Mouse (Mus musculus): Measurements from ENCODE around the gene Tubb3.

Tubb3 gene

DNA sequence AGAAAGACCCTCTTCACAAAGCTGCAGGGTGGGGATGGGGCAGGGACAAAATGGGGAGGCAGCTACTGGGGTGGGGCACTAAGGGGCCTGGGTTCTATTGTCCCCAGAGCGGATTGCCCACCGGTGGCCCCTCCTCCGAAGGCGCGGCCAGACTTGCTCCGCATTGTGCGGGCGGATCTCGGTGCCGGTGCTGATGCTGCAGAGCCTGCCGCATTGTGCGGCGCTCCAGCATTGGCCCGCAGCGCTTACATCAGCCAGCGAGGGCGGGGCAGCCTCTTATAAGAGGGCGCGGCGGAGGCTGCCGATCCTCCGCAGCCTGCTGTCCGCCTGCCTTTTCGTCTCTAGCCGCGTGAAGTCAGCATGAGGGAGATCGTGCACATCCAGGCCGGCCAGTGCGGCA lies at the start of gene Tubb3:
Gene Tubb3 (plus strand): TSS at position 179 of the 400 bp plus-strand sequence.
- peak; percentile 71 for DNase-seq (ENCODE audit: low read depth, low spot score)

DNA sequence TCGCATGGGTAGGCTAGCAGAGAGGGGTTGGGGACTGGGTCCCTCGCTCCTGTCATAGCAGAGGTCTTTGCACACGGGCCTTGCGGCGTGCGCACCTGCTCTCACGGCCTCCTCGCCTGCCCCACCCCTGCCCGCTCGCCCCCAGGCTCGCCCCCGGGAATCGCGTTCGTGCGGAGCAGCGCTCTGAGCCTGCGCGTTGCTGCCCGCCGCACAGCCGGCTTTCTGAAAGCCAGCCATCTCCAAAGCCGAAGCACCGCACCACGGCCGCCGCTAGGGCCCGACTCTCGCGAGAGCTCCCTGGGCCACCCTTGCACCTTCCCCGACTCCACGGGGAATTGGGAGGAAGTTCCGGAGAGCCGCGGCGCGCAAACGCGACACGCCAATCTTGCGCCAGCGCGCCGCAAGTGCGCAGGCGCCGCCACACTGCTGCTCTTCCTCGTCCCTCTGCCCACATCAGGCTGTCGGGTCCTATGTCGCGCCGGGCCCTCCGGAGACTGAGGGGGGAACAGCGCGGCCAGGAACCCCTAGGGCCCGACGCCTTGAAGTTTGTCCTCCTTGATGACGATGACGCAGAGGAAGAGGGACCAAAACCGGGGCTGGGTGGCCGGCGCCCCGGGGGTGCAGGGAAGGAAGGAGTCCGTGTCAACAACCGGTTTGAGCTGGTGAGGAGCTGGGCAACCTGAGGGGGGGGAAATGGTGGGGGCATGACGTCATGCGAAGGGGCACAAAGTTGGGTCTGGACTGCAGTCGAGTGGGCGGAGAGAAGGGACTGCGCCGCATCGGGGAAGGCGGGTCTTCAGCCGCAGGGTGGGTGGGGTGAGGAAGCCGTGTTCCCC lies 37.6 kb upstream of the Tubb3 start, which contains the start of gene Tcf25:
Gene Tcf25 (plus strand): TSS at position 351 of the 836 bp plus-strand sequence.
- DNase-seq (ENCODE audit: low read depth, low spot score) = peak; percentile 95

DNA sequence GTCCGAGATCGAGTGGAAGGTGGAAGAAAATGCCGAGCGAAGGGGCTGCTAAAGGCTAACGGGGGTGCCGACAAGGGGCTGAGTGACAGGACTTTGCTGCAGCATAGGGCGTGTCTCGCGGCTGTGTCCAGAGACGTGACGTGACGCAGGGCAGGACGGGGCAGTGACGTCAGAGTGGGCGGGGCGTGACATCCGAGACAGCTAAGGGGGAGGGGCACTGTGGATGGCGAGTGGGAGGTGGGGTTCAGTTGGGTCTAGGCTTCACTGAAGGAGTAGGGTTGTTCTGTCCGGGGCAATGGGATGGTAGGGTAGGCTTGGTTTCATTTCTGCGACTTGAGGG lies 37.0 kb upstream of the Tubb3 start:
- peak; percentile 89 for DNase-seq (ENCODE audit: low read depth, low spot score)

DNA sequence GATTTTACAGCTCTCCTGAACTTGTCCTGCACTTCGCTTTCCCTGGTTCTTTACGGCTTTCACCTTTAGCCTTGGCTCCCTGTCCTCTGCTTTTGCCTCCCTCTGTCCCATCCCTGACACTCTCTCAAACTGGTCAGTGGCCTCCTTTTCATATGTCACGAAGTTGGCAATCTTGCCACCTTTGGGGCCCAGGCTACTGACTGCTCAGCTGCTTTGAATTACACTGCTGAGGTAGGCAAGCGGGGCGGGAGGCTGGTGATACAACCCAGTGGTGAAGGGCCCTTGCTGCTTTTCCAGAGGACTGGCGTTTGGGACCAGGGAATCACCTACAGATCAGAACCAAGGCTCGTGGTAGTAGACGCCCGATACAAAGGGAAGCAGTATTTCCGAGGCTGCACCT lies 35.5 kb upstream of the Tubb3 start:
- no peak for DNase-seq (ENCODE audit: low read depth, low spot score)

DNA sequence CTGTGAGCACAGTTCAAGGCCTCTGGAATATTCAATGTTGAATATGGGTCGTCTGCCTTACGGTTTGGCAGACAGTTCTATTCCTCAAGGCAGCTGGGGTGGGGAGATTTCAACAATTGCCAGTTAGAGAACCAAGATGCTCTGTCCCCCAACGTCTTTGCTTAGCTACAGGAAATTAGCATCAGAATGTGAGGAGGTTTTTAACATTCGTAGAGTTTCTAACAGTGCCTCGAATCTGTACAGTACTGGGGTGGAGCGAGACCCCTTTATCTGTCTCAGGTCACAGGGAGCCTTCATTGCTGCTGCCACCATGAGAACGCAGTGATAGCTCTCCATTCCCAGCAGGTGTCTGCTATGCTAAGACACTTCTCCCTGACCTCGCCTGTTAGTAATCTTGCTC lies 35.1 kb upstream of the Tubb3 start:
- DNase-seq (ENCODE audit: low read depth, low spot score) = no peak

DNA sequence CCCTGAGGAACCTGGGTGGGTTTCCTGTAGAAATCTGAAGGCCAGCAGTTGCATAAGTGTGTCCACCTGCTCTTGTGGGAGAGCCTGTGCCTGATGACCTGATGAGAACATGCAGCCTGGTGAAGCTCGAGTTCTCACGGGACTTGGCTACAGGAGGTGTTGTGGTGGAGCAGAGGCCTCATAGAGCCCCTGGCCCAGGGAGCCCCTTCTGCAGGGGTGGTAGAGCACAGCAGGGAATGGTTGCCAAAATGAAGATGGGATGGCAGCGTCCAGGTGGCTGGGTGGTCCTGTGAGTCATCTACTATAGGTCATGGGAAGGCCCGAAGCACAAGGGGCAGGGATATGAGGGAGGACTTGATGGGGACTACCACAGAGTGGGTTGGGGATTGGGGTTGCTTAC lies 29.5 kb upstream of the Tubb3 start:
- DNase-seq (ENCODE audit: low read depth, low spot score) = no peak

DNA sequence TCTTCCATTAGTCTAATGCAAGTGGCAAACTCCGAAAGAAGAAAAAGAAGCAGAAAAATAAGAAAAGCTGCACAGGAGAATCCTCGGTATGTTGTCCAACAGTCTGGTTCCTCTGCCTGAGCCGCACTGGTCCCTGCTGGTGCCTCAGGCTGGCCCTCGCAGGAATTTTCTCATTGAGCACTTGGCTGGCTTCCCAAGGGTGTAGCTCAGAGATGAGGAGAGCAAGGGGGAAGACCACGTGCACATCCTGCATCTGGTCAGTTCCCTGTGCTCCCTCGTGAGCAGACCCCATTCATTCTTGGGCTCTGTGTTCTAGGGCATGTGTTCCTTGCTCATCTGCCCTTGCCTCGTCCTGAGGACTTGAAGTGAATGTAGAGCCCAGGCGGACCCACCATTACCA lies 28.7 kb upstream of the Tubb3 start:
- no peak for DNase-seq (ENCODE audit: low read depth, low spot score)

DNA sequence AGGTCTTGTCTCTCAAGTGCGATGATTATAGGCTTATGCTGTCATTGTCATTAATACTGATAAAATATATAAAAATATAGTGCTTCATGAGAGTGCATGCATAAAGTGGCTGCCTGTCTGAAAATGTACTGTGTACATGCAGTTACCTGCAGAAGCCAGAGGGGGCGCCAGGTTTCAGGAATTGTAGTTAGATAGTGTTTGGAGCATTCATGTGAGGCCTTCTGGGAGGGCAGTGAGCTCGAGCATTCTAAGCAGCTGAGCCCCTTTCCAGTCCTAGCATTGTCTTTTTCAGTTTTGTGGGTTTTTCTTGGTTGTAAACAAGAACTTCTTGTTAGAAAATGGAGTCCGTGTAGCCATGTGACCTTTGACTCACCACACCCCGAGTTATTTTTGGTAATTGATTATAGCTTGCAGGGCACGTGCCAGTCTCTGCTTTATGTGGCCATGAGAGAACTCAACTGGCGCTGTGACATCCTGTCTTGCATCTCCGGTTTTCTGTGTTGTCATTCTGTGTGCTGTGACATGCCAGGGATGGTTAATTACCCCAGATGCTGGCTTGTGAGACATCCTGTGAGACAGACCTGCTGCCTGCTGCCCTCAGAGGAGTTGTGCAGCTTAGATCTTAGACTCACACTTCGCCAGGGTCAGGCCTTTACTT lies 26.2 kb upstream of the Tubb3 start:
- DNase-seq (ENCODE audit: low read depth, low spot score) = no peak

DNA sequence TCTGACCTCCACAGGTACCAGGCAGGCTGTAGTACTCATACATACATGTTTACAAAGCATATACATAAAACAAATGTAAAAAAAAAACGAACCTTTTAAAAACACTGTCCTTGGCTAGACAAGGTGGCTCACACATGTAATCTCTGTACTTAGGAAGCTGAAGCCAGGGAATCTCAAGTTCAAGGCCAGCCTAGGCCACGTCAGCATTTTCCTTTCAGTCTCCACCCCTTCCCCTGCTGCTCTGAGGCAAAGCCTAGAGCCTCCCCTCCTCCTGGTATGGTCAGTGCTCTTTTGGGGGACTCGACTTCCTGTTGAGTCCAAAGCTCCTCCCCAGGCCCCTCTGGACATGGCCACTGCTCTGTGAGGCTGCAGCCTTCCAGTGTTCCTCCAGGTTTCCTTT lies 24.2 kb upstream of the Tubb3 start:
- no peak for DNase-seq (ENCODE audit: low read depth, low spot score)

DNA sequence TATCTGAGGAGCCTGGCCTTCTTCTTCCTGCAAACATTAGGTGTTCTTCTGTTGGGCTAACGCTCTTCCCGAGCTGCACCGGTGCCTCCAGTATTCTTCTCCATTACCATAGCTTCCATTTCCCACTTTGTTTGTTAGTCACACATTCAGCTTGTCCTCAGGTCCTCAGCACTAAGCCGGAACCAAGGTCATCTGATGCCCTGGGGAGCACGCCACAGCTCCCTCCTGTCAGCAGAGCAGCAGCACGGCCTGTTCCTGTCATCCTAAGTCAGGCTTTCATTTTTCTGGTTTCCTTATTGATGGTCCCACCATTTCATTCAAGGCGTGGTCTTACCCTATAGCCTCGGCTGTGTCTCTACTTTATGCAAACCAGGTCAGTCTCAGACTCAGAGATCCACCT lies 23.4 kb upstream of the Tubb3 start:
- DNase-seq (ENCODE audit: low read depth, low spot score) = no peak

DNA sequence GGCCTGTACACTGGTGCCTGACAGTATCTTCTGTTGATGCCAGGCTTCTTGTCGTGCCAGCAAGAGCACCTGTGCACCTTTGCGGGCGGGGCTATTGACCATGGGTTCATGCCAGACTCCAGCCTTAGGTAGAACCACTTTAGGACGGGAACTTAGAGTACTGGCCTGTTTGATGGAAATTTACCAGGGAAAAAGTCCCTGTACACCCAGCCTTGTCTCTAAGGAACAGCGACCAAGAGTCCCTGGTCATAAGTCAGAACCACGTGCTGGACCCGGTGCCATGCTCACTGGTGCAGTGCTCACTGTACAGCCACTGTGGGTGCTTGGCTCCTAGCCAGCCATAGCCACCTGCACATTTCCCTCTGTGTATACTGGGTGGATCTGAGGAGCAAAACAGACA lies 22.2 kb upstream of the Tubb3 start:
- no peak for DNase-seq (ENCODE audit: low read depth, low spot score)

DNA sequence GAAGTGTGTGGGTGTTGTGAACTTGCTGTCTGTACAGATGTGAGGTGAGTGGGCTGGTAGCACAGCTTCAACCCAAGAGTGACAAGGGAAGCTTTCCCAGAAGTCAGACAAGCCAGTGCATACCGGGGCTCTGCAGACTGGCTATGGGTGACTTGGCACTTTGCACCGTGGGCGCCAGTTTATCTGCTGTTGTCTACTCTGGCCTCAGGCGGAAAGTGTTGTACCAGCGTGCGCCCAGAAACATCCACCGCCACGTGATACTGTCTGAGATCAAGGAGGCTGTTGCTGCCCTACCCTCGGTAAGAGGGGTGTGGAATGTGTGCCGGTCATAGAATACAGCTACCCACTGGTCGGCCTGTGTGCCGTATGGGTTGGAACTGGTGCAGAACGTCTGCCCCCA lies 12.9 kb upstream of the Tubb3 start:
- no peak for DNase-seq (ENCODE audit: low read depth, low spot score)

DNA sequence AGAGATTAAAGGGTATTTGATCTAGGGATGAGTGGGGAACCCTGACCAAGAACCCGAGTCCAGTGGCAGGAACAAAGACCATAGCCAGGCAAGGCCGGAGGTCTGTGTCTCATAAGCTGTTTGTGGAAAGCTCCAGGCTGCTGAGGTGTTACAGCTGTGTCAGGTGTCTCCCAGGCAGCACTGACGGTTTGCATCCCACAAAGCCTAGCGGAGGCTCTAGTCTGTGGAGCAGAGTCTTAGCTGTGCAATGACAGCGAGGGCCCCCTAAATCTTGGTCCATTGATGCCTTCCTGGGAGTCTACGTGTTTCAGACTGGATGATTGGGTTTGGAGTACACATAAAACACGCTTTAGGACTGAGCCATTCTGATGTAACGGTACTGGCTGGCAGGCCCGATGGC lies 9.3 kb upstream of the Tubb3 start:
- no peak for DNase-seq (ENCODE audit: low read depth, low spot score)

DNA sequence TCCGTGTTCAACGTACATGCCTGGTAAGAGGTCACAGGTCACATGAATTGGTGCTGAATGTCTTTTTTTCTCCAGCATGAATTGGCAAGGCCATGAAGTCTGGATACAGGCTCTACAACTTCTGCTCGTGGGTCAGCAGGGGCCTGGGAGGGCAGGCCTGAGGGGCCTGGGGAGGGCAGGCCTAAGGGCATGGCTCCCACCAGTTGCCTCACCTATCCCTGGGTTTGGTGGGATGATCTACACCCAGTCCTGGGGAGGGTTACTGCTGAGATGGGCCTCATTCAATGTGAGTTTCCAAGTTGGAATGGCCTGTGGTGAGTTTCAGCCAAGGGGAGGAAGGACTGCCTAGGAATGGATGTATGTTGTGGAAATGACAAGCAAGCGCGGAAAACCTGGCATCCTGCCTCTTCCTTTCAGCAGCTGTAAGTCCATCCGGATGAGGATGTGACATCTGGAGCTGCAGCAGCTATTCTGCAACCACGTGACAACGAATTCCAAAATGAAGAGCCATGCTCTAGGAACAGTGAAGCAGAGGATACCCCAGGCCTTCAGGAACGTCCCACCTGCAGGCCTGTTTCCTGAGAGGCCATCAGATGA lies 8.4 kb upstream of the Tubb3 start:
- DNase-seq (ENCODE audit: low read depth, low spot score) = no peak

DNA sequence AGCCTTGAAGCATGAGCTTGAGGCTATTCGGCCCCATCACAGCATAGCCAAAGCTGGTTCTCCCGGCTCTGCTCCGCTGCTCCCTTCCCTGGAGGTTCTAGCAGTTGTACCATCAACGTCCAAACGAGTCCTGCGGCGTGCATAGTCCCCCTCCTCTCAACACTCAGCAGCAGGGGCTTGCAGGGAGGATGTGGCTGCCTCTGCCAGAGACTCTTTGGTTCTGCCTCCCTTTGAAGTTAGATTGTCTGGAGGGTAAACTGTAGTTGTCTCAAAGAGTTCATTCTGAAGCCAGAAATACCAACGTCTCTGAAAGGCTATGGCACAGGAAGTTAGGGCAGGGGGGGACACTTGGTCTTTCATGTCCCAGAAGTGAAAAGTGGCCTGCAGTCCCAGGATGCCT lies 6.7 kb upstream of the Tubb3 start:
- no peak for DNase-seq (ENCODE audit: low read depth, low spot score)

DNA sequence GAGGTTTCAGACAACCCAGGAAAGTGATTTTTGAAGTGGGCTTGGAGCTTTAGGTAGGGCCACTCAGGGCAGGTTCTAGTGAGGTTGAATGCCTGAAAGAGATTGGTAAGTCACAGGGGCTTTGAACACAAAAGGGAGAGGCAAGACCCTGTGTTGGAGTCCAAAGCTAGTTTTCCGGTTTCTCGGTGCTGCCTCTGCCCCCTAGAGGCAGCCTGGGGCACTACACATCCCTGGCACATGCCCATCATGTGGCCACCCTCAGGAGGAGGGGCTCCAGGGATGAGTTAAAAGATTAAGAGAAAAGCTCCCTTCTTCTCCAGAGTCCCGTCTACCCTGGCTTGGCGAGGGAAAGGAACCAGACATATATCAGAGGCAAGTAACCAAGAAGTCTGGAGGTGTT lies 4.4 kb upstream of the Tubb3 start, which contains the start of gene Mc1r:
Gene Mc1r (plus strand): TSS at position 322 of the 400 bp plus-strand sequence.
- peak; percentile 48 for DNase-seq (ENCODE audit: low read depth, low spot score)

DNA sequence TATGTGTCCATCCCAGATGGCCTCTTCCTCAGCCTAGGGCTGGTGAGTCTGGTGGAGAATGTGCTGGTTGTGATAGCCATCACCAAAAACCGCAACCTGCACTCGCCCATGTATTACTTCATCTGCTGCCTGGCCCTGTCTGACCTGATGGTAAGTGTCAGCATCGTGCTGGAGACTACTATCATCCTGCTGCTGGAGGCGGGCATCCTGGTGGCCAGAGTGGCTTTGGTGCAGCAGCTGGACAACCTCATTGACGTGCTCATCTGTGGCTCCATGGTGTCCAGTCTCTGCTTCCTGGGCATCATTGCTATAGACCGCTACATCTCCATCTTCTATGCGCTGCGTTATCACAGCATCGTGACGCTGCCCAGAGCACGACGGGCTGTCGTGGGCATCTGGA lies 3.6 kb upstream of the Tubb3 start:
- no peak for DNase-seq (ENCODE audit: low read depth, low spot score)

DNA sequence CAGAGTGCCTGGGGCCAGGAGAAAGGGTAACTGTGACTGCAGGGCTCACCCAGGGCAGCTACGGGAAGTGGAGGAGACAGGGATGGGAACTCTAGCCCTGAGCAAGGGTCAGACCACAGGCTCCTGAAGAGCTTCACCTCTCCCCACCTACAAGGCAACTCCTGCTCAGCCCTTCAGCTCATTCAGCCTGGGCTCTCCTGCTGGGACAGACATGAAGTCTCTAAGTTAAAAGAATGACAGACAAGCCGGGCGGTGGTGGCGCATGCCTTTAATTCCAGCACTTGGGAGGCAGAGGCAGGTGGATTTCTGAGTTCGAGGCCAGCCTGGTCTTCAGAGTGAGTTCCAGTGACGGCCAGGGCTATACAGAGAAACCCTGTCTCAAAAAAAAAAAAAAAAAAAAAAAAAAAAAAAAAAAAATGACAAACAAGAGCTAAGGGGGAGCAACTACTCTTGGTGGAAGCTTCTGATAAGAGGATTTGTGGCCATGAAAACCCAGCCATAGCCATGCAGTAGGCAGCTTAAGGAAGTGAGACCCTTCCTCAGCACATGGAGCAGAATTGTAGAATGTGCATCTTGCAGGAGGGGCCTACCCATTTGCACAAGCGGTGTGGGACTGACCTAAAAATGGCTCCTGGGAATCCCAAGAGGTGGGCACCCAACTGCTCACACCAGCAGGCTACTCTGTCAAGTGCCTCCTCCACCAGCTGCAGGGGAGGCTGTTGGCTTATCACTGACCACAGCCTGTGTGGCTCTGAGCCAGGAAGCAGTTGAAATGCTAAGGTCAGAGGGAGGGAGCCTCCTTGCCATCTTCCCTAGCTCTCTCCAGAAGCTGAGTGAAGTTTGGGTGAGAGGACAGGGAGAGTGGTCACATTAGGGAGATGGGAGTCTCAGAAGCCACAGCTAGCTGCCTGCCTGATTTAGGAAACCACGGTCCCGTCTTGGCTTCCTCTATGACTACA lies 2.4 kb upstream of the Tubb3 start:
- DNase-seq (ENCODE audit: low read depth, low spot score) = no peak

DNA sequence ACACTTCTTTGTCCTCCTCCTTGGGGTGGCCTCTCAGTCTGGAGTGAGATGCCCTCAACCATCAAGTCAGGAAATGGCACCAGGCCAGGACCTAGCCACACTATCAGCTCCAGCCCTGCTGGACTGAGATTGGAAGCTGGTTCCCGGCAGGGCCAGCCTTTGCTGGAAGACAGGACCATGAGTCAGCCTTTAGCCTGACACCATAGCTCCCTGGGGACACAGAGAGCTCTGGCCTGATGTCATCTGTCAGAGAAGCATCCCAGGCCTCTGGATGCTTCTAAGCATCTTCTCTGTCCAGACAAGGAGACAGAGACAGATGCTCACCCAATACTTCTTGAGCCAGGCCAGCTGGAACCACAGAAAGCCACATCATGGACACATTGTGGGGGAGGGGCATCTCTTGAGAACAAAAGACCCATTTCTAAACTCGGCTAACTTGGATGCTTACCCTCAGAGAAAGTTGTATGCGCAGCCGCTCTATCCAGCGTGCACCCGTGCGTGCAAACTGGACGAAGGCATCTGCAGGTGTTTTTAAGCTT lies 1.1 kb upstream of the Tubb3 start:
- no peak for DNase-seq (ENCODE audit: low read depth, low spot score)

DNA sequence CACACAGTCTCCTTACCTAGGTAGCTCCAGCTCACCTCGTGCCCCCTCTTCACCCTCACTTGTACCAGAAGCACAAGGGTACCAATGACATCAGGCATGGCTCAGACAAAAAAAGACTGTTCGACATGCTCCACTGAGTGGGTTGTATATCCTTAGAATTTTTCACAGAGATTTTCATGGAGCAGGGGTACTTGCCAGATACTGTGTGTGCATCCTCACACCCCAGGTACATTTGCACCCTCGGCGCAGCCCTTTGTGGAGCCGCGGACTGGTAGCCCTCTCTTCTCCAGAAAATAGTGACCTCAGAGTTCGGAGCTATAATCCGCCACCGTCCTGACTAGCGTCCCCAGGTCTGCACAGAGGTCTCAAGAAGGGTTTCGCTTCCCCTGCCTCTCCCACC lies 436 bp upstream of the Tubb3 start:
- no peak for DNase-seq (ENCODE audit: low read depth, low spot score)

DNA sequence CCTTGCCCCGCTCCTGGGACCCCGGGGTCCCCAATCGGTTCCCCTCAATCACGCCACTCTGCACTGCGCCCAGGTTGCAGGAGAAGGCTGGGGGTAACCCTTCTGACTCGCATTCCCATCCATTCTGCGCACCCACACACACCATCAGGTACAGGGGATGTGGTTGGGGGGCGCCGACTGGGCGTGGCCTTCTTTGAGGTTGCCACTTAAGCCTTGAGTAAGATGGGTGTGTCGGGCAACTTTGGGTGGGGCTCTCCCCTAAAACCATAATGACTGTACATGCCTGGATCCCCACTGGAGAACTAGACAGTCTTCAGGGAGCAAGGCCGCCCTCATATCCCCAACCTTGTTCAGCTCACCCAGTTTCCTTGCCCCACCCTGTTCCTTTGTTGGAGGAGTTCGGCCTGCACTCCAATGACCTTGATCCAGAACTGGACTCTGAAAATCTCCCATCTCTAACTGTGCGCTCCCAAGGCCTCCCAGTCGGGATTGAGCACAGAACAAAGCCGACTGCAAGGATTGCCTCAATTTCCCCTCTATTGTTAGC lies 630 bp downstream of the Tubb3 start:
- DNase-seq (ENCODE audit: low read depth, low spot score) = no peak

Measured in embryo, embryonic 11.5 days (tissue).